Mouse (Mus musculus) lung, embryonic 15.5 days (tissue): ENCODE data around the gene Wdr95. TPM values are rescaled to one million over a fixed set of nuclear protein-coding genes. Genes with fewer than 3 reads are reported as not detected.
A peak's percentile ranks its signal among the peaks of the same experiment; 100 is the strongest.

ENCODE experiments used
- ATAC-seq: fragments of 200-750 bp; cut with Nextera tagmentation; 2 replicates; pipeline ENCODE4 v1.8.0; 2017; ENCODE audit warnings: moderate number of reproducible peaks, borderline replicate concordance; ENCODE audit not compliant: low FRiP score, low TSS enrichment; ENCODE audit errors: extremely low read depth
- H3K27ac ChIP-seq: fragments of 300-500 bp; sonication (generic); 2 replicates; pipeline ENCODE4 v1.5.1; 2015; ENCODE audit warnings: moderate library complexity, mild to moderate bottlenecking, inconsistent platforms
- H3K27me3 ChIP-seq: fragments of 300-500 bp; sonication (generic); 2 replicates; pipeline ENCODE4 v1.6.1; 2015; ENCODE audit warnings: inconsistent platforms
- H3K36me3 ChIP-seq: fragments of 300-500 bp; sonication (generic); 2 replicates; pipeline ENCODE4 v1.6.1; 2015; ENCODE audit warnings: inconsistent platforms
- H3K4me1 ChIP-seq: fragments of 300-500 bp; sonication (generic); 2 replicates; pipeline ENCODE4 v1.6.1; 2015; ENCODE audit warnings: inconsistent platforms
- H3K4me2 ChIP-seq: fragments of 300-500 bp; sonication (generic); 2 replicates; pipeline ENCODE4 v1.6.1; 2015; ENCODE audit warnings: inconsistent platforms, mild to moderate bottlenecking, moderate library complexity
- H3K4me3 ChIP-seq: fragments of 300-500 bp; sonication (generic); 2 replicates; pipeline ENCODE4 v1.5.1; 2015; ENCODE audit warnings: mild to moderate bottlenecking, inconsistent platforms
- H3K9ac ChIP-seq: fragments of 300-500 bp; sonication (generic); 2 replicates; pipeline ENCODE4 v1.6.1; 2015; ENCODE audit warnings: inconsistent platforms
- H3K9me3 ChIP-seq: fragments of 300-500 bp; sonication (generic); 2 replicates; pipeline ENCODE4 v1.6.1; 2016; ENCODE audit warnings: inconsistent platforms
- WGBS: fragments of 180-500 bp; shearing (Covaris S2); methylation state at CpG from one replicate; pipeline ENCODE4 v1.1.7; 2015; 5-methylcytosine and 5-hydroxymethylcytosine counted together
- polyA plus RNA-seq: library from polyadenylated mRNA; unstranded; fragments of >200 nt; fragmentation: Nextera tagmentation; extraction: Ambion mirVana; gene quantifications from 2 replicates; pipeline ENCODE4 v1.2.1, GENCODE M21; 2015

Gene Wdr95
- polyA plus RNA-seq, 1 experiment from 2014 or later: 0.26 TPM

DNA sequence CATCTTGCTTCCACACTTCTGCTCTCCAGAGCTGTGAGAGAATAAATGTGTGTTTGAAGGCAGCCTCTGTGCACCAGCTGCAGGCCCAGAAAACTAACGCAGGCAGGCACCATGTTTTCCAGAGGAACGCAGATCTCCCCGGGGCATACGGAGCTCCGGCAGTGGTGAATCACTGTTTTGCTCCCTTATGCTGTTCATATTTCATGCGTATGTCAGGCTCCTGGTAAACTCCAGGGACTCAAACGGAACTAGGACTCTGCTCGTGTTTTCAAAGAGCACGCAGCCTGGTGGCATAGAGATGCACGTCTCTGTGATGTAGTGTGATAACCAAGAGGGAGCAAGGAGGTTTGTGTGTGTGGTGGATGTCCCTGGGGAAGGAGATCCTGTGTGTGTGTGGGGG lies 84.3 kb downstream of the Wdr95 start:
- Histone ChIP-seq H3K27me3 (no peaks in the 10 kb centered on the region), H3K9me3 (no peaks in the 10 kb centered on the region), H3K36me3 (peaks cover 14% of the 10 kb centered on the region), H3K9ac (no peak overlapping the region), H3K27ac (no peak overlapping the region), H3K4me2 (no peak overlapping the region), H3K4me3 (no peak overlapping the region), H3K4me1 (no peaks in the 10 kb centered on the region)
- WGBS: 69% methylated on average over 10 of the region's 10 CpGs
- no peak for ATAC-seq

DNA sequence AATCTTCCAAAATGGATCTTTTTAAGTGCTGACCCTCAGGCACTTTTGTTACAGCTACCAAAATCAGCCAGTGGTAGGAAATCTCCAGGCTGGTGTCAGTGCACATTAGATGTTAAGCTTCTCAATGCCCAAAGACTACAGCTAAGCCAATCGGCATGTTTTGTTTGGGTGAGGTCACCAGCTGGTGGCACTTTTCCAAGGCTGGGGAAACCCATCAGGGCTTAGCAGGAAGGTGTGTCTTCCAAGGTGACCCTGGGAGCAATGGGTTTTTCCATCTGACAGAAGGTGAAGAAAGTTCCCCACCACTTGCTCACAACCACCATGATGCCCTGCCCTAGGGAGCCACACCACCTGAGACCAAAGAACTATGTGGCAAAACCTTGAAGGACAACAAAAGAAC lies 87.7 kb downstream of the Wdr95 start:
- Histone ChIP-seq H3K4me1 (no peaks in the 10 kb centered on the region), H3K27me3 (no peaks in the 10 kb centered on the region), H3K4me3 (no peak overlapping the region), H3K36me3 (peaks cover 44% of the 10 kb centered on the region), H3K27ac (no peak overlapping the region), H3K9ac (no peak overlapping the region), H3K9me3 (no peaks in the 10 kb centered on the region), H3K4me2 (no peak overlapping the region)
- ATAC-seq: no peak
- WGBS: 70% methylated on average over 1 of the region's 1 CpGs

DNA sequence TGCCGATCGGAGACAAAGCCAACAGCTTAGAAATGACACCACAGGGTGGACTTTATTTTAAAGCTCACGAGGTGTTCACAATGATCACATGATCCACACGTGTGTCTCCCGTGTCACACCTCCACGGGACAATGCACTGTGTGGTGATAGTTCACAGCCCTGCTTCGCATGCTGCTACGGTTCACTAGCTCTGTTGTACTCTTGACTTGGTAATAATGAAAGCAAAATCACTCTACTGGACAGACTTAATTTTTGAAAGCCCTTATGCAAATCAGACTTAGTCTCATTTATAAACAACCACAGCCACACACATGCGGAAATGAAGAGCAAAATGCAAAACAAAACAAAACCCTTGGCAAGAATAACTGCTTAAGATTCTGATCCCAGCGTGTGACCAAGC lies 88.3 kb downstream of the Wdr95 start:
- Histone ChIP-seq H3K4me1 (peaks cover 4% of the 10 kb centered on the region; the same call in 1 of the 2 replicates), H3K9ac (no peak overlapping the region), H3K27ac (no peak overlapping the region), H3K9me3 (no peaks in the 10 kb centered on the region), H3K27me3 (no peaks in the 10 kb centered on the region), H3K36me3 (peaks cover 50% of the 10 kb centered on the region), H3K4me3 (no peak overlapping the region), H3K4me2 (no peak overlapping the region)
- ATAC-seq: no peak
- WGBS: 91% methylated on average over 10 of the region's 10 CpGs

DNA sequence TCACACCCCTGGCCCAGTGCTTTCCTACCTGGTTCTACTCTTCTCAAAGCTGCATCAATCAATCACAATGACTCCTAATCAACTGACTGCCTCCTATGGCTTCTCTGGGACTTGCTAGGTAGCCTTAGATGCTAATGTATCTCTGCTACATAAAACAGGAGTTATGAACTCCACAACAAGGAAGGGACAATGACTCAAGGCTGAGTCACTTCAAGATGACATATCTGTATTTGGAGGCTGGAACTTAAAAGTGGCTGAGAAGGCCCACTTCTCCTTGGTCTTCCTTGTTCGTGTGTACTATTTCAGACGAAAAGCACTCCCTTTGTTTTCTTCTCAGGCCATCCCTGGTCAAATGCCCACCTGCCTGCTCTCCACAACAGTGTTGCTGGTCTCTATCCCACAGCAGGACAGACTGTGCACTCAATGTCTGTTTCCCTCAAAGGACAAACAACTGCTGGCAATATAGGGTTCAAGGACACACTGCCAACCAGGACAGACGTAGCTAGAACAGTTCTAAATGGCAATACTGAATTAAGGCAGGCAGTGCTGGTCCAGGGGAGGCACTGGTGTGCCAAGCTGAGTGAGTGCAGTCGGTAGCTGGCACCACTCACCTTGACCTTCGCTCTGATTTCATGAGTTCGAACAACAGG lies 89.4 kb downstream of the Wdr95 start:
- WGBS: 80% methylated on average over 6 of the region's 6 CpGs
- Histone ChIP-seq H3K4me3 (no peak overlapping the region), H3K4me1 (peaks cover 14% of the 10 kb centered on the region), H3K27me3 (no peaks in the 10 kb centered on the region), H3K9me3 (no peaks in the 10 kb centered on the region), H3K9ac (no peak overlapping the region), H3K36me3 (peaks cover 59% of the 10 kb centered on the region), H3K27ac (no peak overlapping the region), H3K4me2 (no peak overlapping the region)
- no peak for ATAC-seq

DNA sequence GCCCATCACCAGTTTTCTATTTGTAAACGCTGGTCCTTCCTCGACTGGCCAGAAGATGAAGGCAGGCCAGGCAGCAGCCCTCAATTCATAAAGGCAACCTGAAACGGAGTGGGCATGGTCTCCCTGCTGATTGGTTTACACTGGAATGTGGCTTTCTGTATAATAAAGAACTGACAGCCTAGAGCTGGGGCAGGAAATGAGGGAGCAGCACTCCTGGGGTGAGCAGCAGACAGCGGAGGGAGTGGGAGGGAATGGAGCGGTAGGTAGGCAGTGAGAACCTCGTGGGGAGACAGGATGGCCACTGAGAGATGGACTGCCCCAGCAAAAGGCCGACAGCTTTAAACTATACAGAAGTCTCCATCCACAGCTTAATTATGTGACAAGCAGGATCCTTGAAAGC lies 93.7 kb downstream of the Wdr95 start:
- Histone ChIP-seq H3K27ac (peak overlapping the region; percentile 35), H3K4me3 (no peak overlapping the region), H3K9me3 (no peaks in the 10 kb centered on the region), H3K36me3 (peaks cover 87% of the 10 kb centered on the region), H3K4me2 (no peak overlapping the region), H3K9ac (no peak overlapping the region), H3K27me3 (no peaks in the 10 kb centered on the region), H3K4me1 (peaks cover 20% of the 10 kb centered on the region)
- no peak for ATAC-seq
- WGBS: 43% methylated on average over 7 of the region's 7 CpGs

DNA sequence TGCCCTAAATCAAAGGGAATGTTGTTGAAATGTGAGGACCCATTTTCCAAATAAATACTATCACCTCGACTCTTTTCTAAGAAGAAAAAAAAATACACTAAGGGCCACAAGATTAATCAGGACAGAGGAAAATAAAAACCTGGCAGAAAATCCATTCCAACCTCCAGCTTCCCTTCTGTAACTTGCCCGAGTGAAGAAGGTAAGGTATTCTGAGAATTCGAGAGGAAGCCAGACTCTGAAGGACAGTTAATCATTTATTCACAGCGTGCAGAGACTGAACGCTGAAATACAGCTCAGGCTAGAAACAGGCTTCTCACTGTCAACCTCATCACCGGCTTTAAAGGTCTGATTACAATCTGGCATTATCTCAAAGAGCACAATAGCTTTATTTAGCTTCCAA lies 94.2 kb downstream of the Wdr95 start:
- no peak; the same call in 1 of the 2 replicates for ATAC-seq
- 37% methylated on average over 6 of the region's 6 CpGs for WGBS
- no peak overlapping the region for H3K9ac ChIP-seq
- peaks cover 20% of the 10 kb centered on the region for H3K4me1 ChIP-seq
- peaks cover 87% of the 10 kb centered on the region for H3K36me3 ChIP-seq
- no peak overlapping the region for H3K4me3 ChIP-seq
- no peaks in the 10 kb centered on the region for H3K9me3 ChIP-seq
- peak overlapping the region; percentile 35 for H3K27ac ChIP-seq
- no peak overlapping the region for H3K4me2 ChIP-seq
- H3K27me3 ChIP-seq: no peaks in the 10 kb centered on the region

DNA sequence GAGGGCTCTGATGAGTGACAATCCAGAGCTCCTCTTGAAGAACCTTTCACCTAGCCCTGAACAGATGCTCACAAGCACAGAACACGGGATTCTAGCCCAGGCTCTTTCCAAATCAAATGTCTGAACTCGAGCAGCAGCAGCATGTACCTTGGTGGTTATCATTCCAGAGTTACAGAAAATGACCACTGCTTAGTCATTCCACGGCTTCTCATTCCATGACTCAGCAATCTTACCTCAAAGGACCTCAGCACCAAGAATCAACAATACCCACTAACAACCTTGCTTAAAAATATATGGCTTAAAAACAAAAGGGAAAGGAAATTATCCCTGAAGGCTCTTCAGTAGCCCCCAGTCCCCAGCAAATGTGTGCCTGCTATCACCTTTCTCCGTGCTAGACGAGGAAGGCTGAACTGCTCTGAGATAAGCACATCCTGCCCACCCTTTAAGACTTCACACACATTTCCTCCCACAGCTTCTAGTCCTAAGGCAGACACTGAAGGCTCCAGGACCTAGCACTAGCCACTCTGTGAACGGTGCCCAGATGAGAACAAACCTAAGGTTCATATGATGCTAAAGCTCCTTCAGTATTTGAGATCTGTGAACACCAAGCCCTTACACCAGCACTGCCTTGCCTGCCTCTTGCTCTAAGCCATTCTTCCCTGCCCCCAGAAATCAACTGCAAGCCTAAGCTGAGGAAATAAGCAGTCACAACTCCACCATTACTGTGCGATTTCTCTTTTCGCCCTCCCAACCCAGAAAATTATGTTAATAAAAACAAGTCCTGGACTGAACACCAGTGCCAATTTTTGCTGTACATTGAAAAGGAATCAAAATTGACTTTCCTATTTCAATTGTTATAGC lies 95.6 kb downstream of the Wdr95 start:
- H3K27me3 ChIP-seq: no peaks in the 10 kb centered on the region
- 65% methylated on average over 8 of the region's 8 CpGs for WGBS
- no peak overlapping the region for H3K4me3 ChIP-seq
- H3K9ac ChIP-seq: no peak overlapping the region
- H3K9me3 ChIP-seq: no peaks in the 10 kb centered on the region
- H3K27ac ChIP-seq: no peak overlapping the region
- peaks cover 20% of the 10 kb centered on the region for H3K4me1 ChIP-seq
- peaks cover 82% of the 10 kb centered on the region for H3K36me3 ChIP-seq
- ATAC-seq: no peak
- no peak overlapping the region for H3K4me2 ChIP-seq

DNA sequence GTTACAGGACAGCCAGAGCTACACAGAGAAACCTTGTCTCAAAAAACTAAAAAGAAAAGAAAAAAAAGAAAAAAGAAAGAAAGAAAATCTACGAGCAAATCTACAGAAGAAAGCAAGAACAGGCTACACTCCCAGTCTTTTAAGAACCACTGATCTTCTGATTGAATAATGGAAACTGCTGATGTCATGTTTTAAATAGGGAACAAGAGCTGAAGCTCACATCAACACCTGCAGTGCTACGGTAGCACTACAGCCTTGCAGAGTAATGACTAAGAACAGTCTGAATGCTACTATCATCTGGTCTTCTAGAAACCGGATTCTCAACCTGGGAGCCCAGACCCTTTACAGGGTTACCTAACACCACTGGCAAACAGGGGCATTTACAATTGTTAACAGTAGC lies 97.1 kb downstream of the Wdr95 start:
- Histone ChIP-seq H3K9me3 (no peaks in the 10 kb centered on the region), H3K9ac (no peak overlapping the region), H3K4me2 (no peak overlapping the region), H3K4me3 (no peak overlapping the region), H3K36me3 (peaks cover 83% of the 10 kb centered on the region), H3K27ac (no peak overlapping the region), H3K4me1 (peaks cover 20% of the 10 kb centered on the region), H3K27me3 (no peaks in the 10 kb centered on the region)
- WGBS: 93% methylated on average over 3 of the region's 3 CpGs
- ATAC-seq: no peak

DNA sequence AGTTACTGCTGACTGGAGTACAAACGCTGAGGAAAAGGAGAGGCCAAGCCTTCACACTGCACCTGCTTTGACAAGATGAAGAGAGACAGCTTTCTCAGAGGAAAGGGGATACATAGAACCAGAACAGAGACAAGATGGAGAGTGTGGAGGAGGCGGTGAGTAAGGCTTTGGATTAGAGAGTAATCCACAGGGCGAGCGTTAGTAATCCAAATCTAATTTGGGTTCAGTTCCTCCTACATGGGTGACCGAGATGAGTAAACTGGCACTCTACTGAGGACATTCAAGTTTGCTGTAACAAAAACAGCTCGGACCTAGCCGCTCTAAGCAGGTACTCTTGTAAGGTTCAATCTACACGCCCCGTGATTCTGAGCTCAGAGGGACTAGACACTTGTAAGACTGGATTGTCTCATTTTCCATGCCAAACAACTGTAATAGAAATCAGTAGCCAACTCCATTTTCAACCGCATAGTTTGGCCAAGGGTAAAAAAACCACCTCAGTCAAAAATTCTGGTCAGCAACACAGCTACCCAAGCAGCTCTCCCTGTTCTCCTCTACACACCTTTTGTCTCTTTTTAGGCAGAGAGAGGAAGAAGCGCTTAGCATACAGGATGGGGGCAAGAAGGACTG lies 106.0 kb downstream of the Wdr95 start:
- WGBS: 55% methylated on average over 11 of the region's 11 CpGs
- Histone ChIP-seq H3K27ac (no peak overlapping the region), H3K4me2 (peak overlapping the region; percentile 87), H3K4me3 (peak overlapping the region; percentile 91), H3K27me3 (no peaks in the 10 kb centered on the region), H3K36me3 (peaks cover 34% of the 10 kb centered on the region), H3K4me1 (peaks cover 17% of the 10 kb centered on the region), H3K9me3 (no peaks in the 10 kb centered on the region), H3K9ac (peak overlapping the region; percentile 29; the same call in 1 of the 2 replicates)
- ATAC-seq: no peak

DNA sequence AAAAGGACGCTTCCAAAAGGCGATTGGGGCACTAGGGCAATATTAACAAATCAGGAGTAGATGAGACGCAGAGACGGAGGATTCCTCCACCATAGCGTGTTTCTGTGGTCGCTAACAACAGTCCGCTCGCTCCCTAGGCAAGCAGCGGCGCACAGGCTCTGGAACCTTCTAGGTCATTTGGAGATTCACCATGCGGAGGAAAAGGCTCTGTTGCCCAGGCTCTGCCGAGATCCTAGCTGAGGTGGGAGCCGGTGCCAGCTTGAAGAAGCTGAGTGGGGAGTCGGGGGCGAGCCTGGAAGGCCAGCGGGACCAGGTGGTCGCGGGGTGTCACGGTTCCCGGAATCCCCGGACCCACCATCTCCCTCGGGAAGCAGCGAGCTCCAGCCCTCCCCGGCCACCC lies 107.1 kb downstream of the Wdr95 start:
- H3K27ac ChIP-seq: peak overlapping the region; percentile 79
- whole genome bisulfite sequencing: under 1% methylated on average over 23 of the region's 24 CpGs
- no peak for ATAC-seq

DNA sequence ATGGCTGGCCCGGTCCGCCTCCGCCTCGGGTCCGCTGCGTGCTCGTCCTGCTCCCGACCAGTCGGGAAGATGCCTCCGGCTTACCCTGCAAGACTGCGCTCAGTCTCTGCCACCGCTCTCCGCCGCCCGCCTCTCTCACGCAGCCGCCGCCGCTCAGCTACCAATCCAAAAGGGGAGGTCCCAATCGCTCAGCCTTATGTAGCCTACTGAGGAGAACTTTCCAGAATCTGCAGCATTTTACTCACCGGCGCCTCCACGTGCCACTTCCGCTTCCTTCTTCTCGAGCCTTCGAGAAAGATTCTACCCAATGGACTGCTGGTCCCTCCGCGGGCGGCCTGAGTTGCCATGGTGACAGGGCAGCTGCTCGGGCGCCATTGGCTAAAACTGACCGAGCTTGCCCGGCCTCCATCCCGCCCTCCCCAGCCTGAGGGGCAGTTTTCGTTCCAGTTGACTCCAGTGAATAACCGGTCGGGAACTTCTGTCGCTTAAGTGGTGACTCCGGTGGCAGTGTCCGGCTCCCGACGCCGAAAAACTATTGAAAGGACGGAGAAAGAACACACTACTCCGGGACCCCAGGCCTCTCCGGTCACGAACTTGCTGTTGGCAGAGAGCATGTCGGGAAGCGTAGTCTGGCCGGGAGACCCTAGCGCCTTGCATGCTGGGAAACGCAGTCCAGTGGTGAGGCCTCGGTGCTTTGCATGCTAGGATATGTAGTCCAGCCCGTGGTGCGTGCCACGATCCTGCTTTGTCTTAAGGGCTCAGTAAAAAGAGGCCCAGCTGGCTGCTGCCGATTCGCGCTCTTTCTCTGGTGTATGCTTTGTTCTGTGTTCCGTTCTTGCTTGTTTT lies 107.8 kb downstream of the Wdr95 start, which contains the start of gene Hsph1:
TSS of gene Hsph1 (minus strand) at position 302 of the 846 bp plus-strand sequence.
- no peaks in the 10 kb centered on the region for H3K9me3 ChIP-seq
- under 1% methylated on average over 56 of the region's 60 CpGs for WGBS
- H3K9ac ChIP-seq: peak within 1 kb of the TSS; percentile 70

More for the DNA sequence above, 107.1 kb downstream of the Wdr95 start:
- Histone ChIP-seq H3K9ac (peak overlapping the region; percentile 70), H3K4me2 (peak overlapping the region; percentile 87), H3K36me3 (peaks cover 23% of the 10 kb centered on the region), H3K4me1 (peaks cover 17% of the 10 kb centered on the region), H3K4me3 (peak overlapping the region; percentile 91), H3K27me3 (no peaks in the 10 kb centered on the region), H3K9me3 (no peaks in the 10 kb centered on the region)

More for the DNA sequence above, 107.8 kb downstream of the Wdr95 start, which contains the start of gene Hsph1:
- Histone ChIP-seq H3K27ac (peak within 1 kb of the TSS; percentile 79), H3K4me3 (peak within 1 kb of the TSS; percentile 91), H3K27me3 (no peaks in the 10 kb centered on the region), H3K4me1 (peaks cover 17% of the 10 kb centered on the region), H3K4me2 (peak within 1 kb of the TSS; percentile 87), H3K36me3 (peaks cover 16% of the 10 kb centered on the region)
- ATAC-seq: peak; percentile 99
